Mouse (Mus musculus) lung, embryonic 15.5 days (tissue): ENCODE measurements around the gene Mrgpre. TPM values are rescaled to one million over a fixed set of nuclear protein-coding genes. Genes with fewer than 3 reads are reported as not detected.

Experiments
- microRNA-seq: library from miRNA; unstranded; fragments of <30 nt; microRNA quantifications from one replicate; pipeline ENCODE4, GENCODE M21; 2016
- polyA plus RNA-seq: library from polyadenylated mRNA; unstranded; fragments of >200 nt; fragmentation: Nextera tagmentation; extraction: Ambion mirVana; gene quantifications from 2 replicates; pipeline ENCODE4 v1.2.1, GENCODE M21; 2015

Gene Mrgpre
- polyA plus RNA-seq, 1 experiment from 2014 or later: 1.1 TPM

Small RNA genes lying within 50 kb of the gene (microRNA-seq; reads per million reads assigned to microRNA genes)
- gene Gm22064: not detected

Other genes with a start within 250 kb of the Mrgpre start
- gene Nap1l4, start 235.4 kb downstream of the Mrgpre start, polyA plus RNA-seq: 254 and 255 TPM in 2 replicates
- gene Cars, start 184.4 kb downstream of the Mrgpre start, polyA plus RNA-seq: 55.7 and 58.9 TPM in 2 replicates
- gene Tnfrsf26, start 155.8 kb downstream of the Mrgpre start, polyA plus RNA-seq: 0.33 and 0.44 TPM in 2 replicates
- 7.8 and 8.1 TPM in 2 replicates for gene Tnfrsf22, start 134.8 kb downstream of the Mrgpre start, polyA plus RNA-seq
- 1.1 and 1.2 TPM in 2 replicates for gene Tnfrsf23, start 98.6 kb downstream of the Mrgpre start, polyA plus RNA-seq
- gene Osbpl5, start 27.5 kb downstream of the Mrgpre start, polyA plus RNA-seq: 39.5 and 43.3 TPM in 2 replicates
- not detected in 2 replicates for gene Mrgprg, start 17.5 kb downstream of the Mrgpre start, polyA plus RNA-seq
- gene Nadsyn1, start 38.3 kb upstream of the Mrgpre start, polyA plus RNA-seq: 7.9 and 9.0 TPM in 2 replicates
- 30.4 and 30.9 TPM in 2 replicates for gene Dhcr7, start 38.6 kb upstream of the Mrgpre start, polyA plus RNA-seq
- gene Gm498, start 82.3 kb upstream of the Mrgpre start, polyA plus RNA-seq: not detected in 2 replicates
- 1.4 and 1.8 TPM in 2 replicates for gene Shank2, start 217.4 kb upstream of the Mrgpre start, polyA plus RNA-seq